Mouse (Mus musculus) CH12.LX (cell line): ENCODE measurements around the gene Bcl2l12.

Experiments used
- CHD1 ChIP-seq: IDR thresholded peaks from 2 replicates; pipeline ENCODE4 v1.6.1; 2012; ENCODE audit warnings: low read depth, low read length, improper control_type of control experiment, inconsistent platforms
- CTCF ChIP-seq, 2 experiments: IDR thresholded peaks in 1 of 2; conservative IDR thresholded peaks in 1 of 2; 2 replicates each; pipeline ENCODE4 v1.5.1; 2011 to 2012; ENCODE audit warnings: low read depth in 2 of 2, low read length in 2 of 2, improper control_type of control experiment in 1 of 2, inconsistent platforms in 1 of 2, mild to moderate bottlenecking in 1 of 2, moderate library complexity in 1 of 2
- JUN ChIP-seq: IDR thresholded peaks from 2 replicates; pipeline ENCODE4 v1.6.1; 2011; ENCODE audit warnings: low read depth, mild to moderate bottlenecking, low read length, improper control_type of control experiment, moderate library complexity; ENCODE audit not compliant: insufficient read depth
- JUND ChIP-seq: conservative IDR thresholded peaks from 2 replicates; pipeline ENCODE4 v1.6.1; 2011; ENCODE audit warnings: low read depth, low read length, improper control_type of control experiment
- MAX ChIP-seq: IDR thresholded peaks from 2 replicates; pipeline ENCODE4 v1.6.1; 2011; ENCODE audit warnings: low read length, improper control_type of control experiment
- MEF2A ChIP-seq: IDR thresholded peaks from 2 replicates; pipeline ENCODE4 v1.6.1; 2014; ENCODE audit warnings: low read depth, mild to moderate bottlenecking, inconsistent platforms, low read length, improper control_type of control experiment, borderline replicate concordance
- POLR2A ChIP-seq: IDR thresholded peaks from 2 replicates; pipeline ENCODE4 v1.6.1; 2011; ENCODE audit warnings: low read depth, mild to moderate bottlenecking, improper control_type of control experiment, low read length
- TBP ChIP-seq: conservative IDR thresholded peaks from 2 replicates; pipeline ENCODE4 v1.6.1; 2011; ENCODE audit warnings: low read depth, low read length, improper control_type of control experiment
- TCF12 ChIP-seq: IDR thresholded peaks from 2 replicates; pipeline ENCODE4 v1.6.1; 2014; ENCODE audit warnings: low read depth, mild to moderate bottlenecking, inconsistent platforms, low read length, improper control_type of control experiment
- UBTF ChIP-seq: IDR thresholded peaks from 2 replicates; pipeline ENCODE4 v1.6.1; 2012; ENCODE audit warnings: low read depth, mild to moderate bottlenecking, inconsistent platforms, low read length, improper control_type of control experiment, moderate library complexity
- USF1 ChIP-seq: IDR thresholded peaks from 2 replicates; pipeline ENCODE4 v1.6.1; 2014; ENCODE audit warnings: low read depth, mild to moderate bottlenecking, inconsistent platforms, low read length, improper control_type of control experiment

DNA sequence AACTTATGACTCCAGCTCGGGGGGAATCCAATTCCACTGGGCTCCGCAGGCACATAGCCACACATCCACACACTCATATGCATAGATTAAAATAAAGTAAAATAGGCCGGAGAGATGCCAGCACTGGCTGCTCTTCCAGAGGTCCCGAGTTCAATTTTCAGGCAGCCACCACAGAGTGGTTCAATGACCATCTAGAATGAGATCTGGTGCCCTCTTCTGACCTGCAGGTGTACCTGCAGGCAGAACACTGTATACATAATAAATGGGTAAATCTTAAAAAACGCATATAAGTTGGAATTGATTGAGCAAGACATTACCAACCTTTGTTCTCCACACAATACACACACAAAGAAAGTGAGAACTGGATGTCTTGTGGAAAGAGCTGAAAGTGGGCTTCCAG is 42.9 kb downstream of the Bcl2l12 start:
- no peak for TF ChIP-seq JUND
- TF ChIP-seq MEF2A, result no peak
- no peak for TF ChIP-seq CHD1
- no peak for TF ChIP-seq JUN
- TF ChIP-seq TCF12, result no peak
- no peak for TF ChIP-seq POLR2A
- no peak for TF ChIP-seq MAX
- no peak for TF ChIP-seq USF1
- TF ChIP-seq CTCF (conservative IDR thresholded peaks at IDR 0.05 in 1 of 2, IDR thresholded peaks at IDR 0.05 in 1 of 2; ENCODE audit: low read depth in 2 of 2, low read length in 2 of 2), result peak; percentile 25 to 73; a peak in 2 of 4 replicates
- no peak for TF ChIP-seq TBP
- TF ChIP-seq UBTF, result no peak
